Mouse (Mus musculus): Measurements from ENCODE around the gene Ppp3cb.

The Ppp3cb gene

GRCm38 (mm10) chr14:20481211-20481610 lies 65.2 kb downstream of the Ppp3cb start:
- in situ Hi-C loops (cut with MseI, MboI): no loop called here

GRCm38 (mm10) chr14:20480195-20480579 lies 66.2 kb downstream of the Ppp3cb start:
- in situ Hi-C loops (cut with MseI, MboI): no loop called here

GRCm38 (mm10) chr14:20479291-20480194 lies 66.8 kb downstream of the Ppp3cb start, which contains the start of gene Anxa7:
TSS of gene Anxa7 (minus strand) at chr14:20480133.
- in situ Hi-C loops (cut with MseI, MboI): no loop called here

- in situ Hi-C loops (cut with MseI, MboI): no loop called here
These were observed 67.6 kb downstream of the Ppp3cb start for GRCm38 (mm10) chr14:20478801-20479200.

GRCm38 (mm10) chr14:20478385-20478784 lies 68.0 kb downstream of the Ppp3cb start:
- in situ Hi-C loops (cut with MseI, MboI): no loop called here

- in situ Hi-C loops (cut with MseI, MboI): no loop called here
These were observed 68.9 kb downstream of the Ppp3cb start for GRCm38 (mm10) chr14:20477261-20478025.

- in situ Hi-C loops (cut with MseI, MboI): no loop called here
These were observed 86.2 kb downstream of the Ppp3cb start for GRCm38 (mm10) chr14:20460216-20460615.

GRCm38 (mm10) chr14:20458378-20458777 lies 88.0 kb downstream of the Ppp3cb start:
- in situ Hi-C loops (cut with MseI, MboI): no loop called here

- in situ Hi-C loops (cut with MseI, MboI): no loop called here
These were observed 93.4 kb downstream of the Ppp3cb start for GRCm38 (mm10) chr14:20452929-20453328.

GRCm38 (mm10) chr14:20451765-20452331 lies 94.5 kb downstream of the Ppp3cb start, which contains the start of gene Cfap70:
TSS of gene Cfap70 (minus strand) at chr14:20452226.
- in situ Hi-C loops (cut with MseI, MboI): no loop called here

GRCm38 (mm10) chr14:20451302-20451701 lies 95.1 kb downstream of the Ppp3cb start:
- in situ Hi-C loops (cut with MseI, MboI): no loop called here

Measured in mouse trophoblast stem cell (cell line).